Mouse (Mus musculus) forebrain, embryonic 14.5 days (tissue): Measurements from ENCODE around the gene Tmem262. TPM values are rescaled to one million over a fixed set of nuclear protein-coding genes. Genes with fewer than 3 reads are reported as not detected.
"Not testable (repeated sequence)": the region's sequence is repeated elsewhere in the genome, so short reads cannot be mapped to it uniquely, and the experiment has no call there.

Experiments
- ATAC-seq: fragments of 200-750 bp; cut with Nextera tagmentation; 2 replicates; pipeline ENCODE4 v1.8.0; 2017; ENCODE audit warnings: mild to moderate bottlenecking, moderate library complexity
- DNase-seq: peaks from one replicate; pipeline ENCODE4 v3.0.0-alpha.2; 2015; ENCODE audit warnings: low spot score
- H3K27ac ChIP-seq: fragments of 300-500 bp; sonication (generic); 2 replicates; pipeline ENCODE4 v1.5.1; 2014; ENCODE audit warnings: low read depth, mild to moderate bottlenecking, control low read depth, low read length, moderate library complexity
- H3K27me3 ChIP-seq: fragments of 300-500 bp; sonication (generic); replicated peaks from 2 replicates; pipeline ENCODE4 v1.6.1; 2014; ENCODE audit warnings: low read length, control low read depth, mixed read lengths; ENCODE audit not compliant: control insufficient read depth, insufficient read depth
- H3K36me3 ChIP-seq: fragments of 300-500 bp; sonication (generic); 2 replicates; pipeline ENCODE4 v1.6.1; 2014; ENCODE audit warnings: low read length, control low read depth; ENCODE audit not compliant: control insufficient read depth, insufficient read depth
- H3K4me1 ChIP-seq: fragments of 300-500 bp; sonication (generic); 2 replicates; pipeline ENCODE4 v1.6.1; 2014; ENCODE audit warnings: antibody characterized with exemption, low read length, control low read depth; ENCODE audit not compliant: control insufficient read depth, insufficient read depth
- H3K4me2 ChIP-seq: fragments of 300-500 bp; sonication (generic); 2 replicates; pipeline ENCODE4 v1.6.1; 2014; ENCODE audit warnings: mild to moderate bottlenecking, control low read depth, low read length
- H3K4me3 ChIP-seq: fragments of 300-500 bp; sonication (generic); 2 replicates; pipeline ENCODE4 v1.5.1; 2014; ENCODE audit warnings: low read depth, low read length, control low read depth
- H3K9ac ChIP-seq: fragments of 300-500 bp; sonication (generic); 2 replicates; pipeline ENCODE4 v1.6.1; 2014; ENCODE audit warnings: mild to moderate bottlenecking, low read length, control low read depth, moderate library complexity
- H3K9me3 ChIP-seq: fragments of 300-500 bp; sonication (generic); replicated peaks from 2 replicates; pipeline ENCODE4 v1.6.1; 2016; ENCODE audit warnings: low read length, control low read depth, mixed read lengths; ENCODE audit not compliant: control insufficient read depth
- WGBS: fragments of 180-500 bp; shearing (Covaris S2); extraction: QIAGEN DNeasy Blood & Tissue Kit; methylation state at CpG from one replicate; pipeline ENCODE4 v1.1.7; 2014; 5-methylcytosine and 5-hydroxymethylcytosine counted together
- polyA plus RNA-seq: library from polyadenylated mRNA; unstranded; fragments of >200 nt; fragmentation: Nextera tagmentation; extraction: Ambion mirVana; gene quantifications from 2 replicates; pipeline ENCODE4 v1.2.1, GENCODE M21; 2014

The Tmem262 gene
- not detected in 2 replicates for polyA plus RNA-seq

DNA sequence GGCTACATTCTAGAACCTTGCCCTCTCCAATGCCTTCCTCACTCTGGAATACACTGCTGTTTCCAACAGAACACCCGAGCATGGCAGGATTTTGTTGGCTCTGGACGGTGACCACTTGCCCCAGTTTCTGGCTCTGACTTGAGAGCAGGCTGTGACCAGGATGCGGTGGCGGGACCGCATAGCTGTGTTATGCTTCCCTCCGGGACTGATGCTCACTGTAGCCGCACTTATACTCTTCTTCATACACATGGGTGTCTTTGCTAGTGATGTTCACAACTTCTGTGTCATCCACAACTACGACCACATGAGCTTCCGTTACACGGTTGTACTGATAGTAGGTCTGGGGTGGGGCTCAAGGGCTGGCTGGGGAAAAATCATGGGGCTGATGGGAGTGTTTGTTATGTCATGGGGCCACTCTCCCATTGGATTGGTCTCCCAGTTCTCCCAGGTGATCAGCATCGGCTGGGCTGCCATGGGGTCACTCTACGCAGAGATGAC, at the start of gene Tmem262:
TSS of gene Tmem262 (plus strand) at position 51 of the 498 bp plus-strand sequence.
- Histone ChIP-seq H3K27ac (no peak within 1 kb of the TSS), H3K4me3 (no peak within 1 kb of the TSS), H3K9me3 (no peaks in the 10 kb centered on the region), H3K4me2 (no peak within 1 kb of the TSS), H3K9ac (no peak within 1 kb of the TSS), H3K4me1 (peaks cover 13% of the 10 kb centered on the region), H3K36me3 (peaks cover 33% of the 10 kb centered on the region), H3K27me3 (no peaks in the 10 kb centered on the region)
- ATAC-seq (no peak), DNase-seq (no peak)
- 95% methylated on average over 12 of the region's 12 CpGs for WGBS

DNA sequence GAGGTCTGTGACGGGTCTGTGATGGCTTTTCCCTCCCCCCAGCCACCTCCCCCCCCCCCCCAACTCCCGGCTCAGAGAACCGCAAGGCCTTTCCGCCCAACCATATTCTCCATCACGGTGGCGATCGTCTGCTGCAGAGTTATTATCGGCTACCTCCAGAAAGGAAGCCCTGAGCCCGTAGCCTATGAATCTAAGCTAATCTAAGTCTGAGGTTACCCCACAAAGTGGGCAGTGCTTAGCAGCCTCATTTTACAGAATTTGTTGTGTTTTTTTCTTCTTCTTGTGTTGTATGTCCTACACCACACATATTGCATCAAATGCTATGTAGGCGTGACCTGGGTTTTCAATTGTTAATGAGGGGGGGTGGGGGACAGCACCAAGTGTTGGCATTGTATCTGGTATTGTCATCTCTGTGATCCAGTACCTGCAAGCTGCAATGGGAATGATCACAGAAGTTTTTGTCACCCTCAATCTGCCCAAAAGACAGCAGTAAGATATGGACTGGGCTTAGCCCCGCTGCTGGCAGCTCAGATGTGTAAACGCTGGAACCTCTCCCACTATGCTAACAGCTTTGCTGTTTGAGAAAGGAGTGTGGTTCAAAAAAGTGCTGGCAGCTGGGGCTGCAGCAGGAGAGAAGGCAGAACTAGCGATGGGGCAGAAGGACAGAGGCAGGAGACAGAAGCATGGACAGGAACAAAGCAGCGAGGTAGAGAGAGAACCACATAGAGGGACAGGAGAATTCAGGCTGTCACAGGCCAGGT, 49.1 kb upstream of the Tmem262 start:
- DNase-seq: no peak
- Histone ChIP-seq H3K36me3 (no peaks in the 10 kb centered on the region), H3K4me2 (no peak overlapping the region), H3K4me3 (no peak overlapping the region), H3K9ac (no peak overlapping the region), H3K27ac (no peak overlapping the region), H3K9me3 (no peaks in the 10 kb centered on the region), H3K4me1 (no peaks in the 10 kb centered on the region), H3K27me3 (no peaks in the 10 kb centered on the region)
- 74% methylated on average over 14 of the region's 14 CpGs for WGBS
- no peak for ATAC-seq

DNA sequence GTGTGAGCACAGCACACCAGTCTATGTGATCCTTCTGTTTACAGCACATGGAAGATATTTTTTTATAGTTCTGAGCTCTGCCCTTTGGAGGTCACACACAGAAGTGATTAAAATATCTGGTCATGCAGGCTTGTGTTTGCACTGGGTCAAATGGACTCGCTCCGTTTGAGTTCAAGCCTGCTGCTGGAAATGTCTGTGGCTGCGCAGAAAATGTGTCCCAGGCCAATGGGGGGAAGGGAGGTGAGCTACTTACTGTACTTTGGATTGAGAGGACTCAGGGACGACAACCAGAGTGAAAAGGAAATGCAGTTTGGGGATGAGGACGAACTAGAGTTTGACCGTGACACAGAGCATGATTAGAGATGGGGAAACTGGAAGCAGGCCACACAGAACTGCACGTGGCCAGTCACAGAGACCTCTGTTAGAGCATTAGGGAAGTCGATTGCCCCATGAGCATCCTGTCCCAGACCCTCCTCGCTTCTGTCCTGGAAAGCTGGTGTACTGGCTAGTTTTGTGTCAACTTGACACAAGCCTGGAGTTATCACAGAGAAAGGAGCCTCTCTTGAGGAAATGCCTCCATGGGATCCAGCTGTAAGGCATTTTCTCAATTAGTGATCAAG, 43.8 kb upstream of the Tmem262 start:
- H3K9ac ChIP-seq: no peak overlapping the region
- no peak for ATAC-seq
- no peaks in the 10 kb centered on the region for H3K27me3 ChIP-seq
- H3K36me3 ChIP-seq: no peaks in the 10 kb centered on the region
- no peak for DNase-seq
- H3K4me3 ChIP-seq: no peak overlapping the region
- no peak overlapping the region for H3K27ac ChIP-seq
- no peaks in the 10 kb centered on the region for H3K9me3 ChIP-seq
- H3K4me1 ChIP-seq: no peaks in the 10 kb centered on the region
- H3K4me2 ChIP-seq: no peak overlapping the region
- WGBS: 81% methylated on average over 9 of the region's 9 CpGs

DNA sequence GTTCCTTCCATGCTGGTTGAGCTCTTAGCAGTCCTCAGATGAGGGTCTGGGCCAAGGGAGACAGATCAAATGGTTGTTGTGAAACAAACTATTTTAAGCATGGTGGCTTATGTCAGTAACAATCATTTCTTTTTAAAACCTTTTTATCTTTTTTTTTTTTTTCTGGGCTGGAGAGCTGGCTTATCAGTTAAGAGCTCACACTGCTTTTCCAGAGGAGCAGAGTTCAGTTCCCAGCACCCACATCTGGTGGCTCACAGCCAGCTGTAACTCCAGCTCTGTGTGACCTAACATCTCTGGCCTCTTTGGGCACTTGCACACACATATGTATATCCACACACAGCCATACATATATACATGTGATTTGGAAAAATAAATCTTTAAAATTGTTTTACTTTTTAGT, 42.1 kb upstream of the Tmem262 start:
- Histone ChIP-seq H3K4me1 (no peaks in the 10 kb centered on the region), H3K27ac (no peak overlapping the region), H3K4me2 (no peak overlapping the region), H3K9me3 (no peaks in the 10 kb centered on the region), H3K9ac (no peak overlapping the region), H3K36me3 (no peaks in the 10 kb centered on the region), H3K4me3 (no peak overlapping the region), H3K27me3 (no peaks in the 10 kb centered on the region)
- ATAC-seq: no peak
- no peak for DNase-seq

DNA sequence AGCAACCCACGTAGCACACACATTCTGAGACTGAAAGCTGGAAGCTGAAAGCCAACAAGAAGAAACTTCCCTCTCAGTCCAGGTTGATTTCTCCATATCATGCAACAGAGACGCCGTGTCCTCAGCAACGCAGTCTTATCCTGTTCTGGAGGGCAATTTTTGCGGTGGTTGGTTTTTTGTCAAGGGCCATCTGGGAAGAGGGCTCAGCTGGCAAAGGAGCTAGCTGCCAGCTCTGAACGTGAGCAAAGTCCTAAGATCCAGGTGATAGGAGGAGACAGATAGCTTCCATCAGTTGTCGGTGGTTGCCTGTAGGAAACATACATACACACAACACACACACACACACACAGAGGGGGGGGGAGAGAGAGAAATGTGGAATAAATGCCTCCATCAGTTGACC, 41.5 kb upstream of the Tmem262 start:
- Histone ChIP-seq H3K9me3 (no peaks in the 10 kb centered on the region), H3K27ac (no peak overlapping the region), H3K4me1 (no peaks in the 10 kb centered on the region), H3K36me3 (no peaks in the 10 kb centered on the region), H3K4me2 (no peak overlapping the region), H3K9ac (no peak overlapping the region), H3K4me3 (no peak overlapping the region), H3K27me3 (no peaks in the 10 kb centered on the region)
- 81% methylated on average over 7 of the region's 7 CpGs for WGBS
- ATAC-seq: no peak
- no peak for DNase-seq

DNA sequence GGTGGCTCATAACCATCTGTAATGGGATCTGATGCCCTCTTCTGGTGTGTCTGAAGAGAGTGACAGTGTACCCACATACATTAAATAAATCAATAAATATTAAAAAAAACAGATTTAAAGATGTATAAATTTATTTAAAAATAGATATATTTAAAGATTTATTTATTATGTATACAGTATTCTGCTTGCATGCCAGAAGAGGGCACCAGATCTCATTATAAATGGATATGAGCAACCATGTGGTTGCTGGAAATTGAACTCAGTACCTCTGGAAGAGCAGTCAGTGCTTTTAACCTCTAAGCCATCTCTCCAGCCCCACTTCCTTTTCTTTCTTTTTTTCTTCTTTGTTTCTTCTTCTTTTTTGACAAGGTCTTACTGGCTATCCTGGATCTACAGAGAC, 39.8 kb upstream of the Tmem262 start:
- Histone ChIP-seq H3K9me3 (no peaks in the 10 kb centered on the region), H3K9ac (no peak overlapping the region), H3K4me1 (no peaks in the 10 kb centered on the region), H3K27ac (no peak overlapping the region), H3K27me3 (no peaks in the 10 kb centered on the region), H3K4me2 (no peak overlapping the region), H3K36me3 (no peaks in the 10 kb centered on the region), H3K4me3 (no peak overlapping the region)
- ATAC-seq: no peak
- no peak for DNase-seq

DNA sequence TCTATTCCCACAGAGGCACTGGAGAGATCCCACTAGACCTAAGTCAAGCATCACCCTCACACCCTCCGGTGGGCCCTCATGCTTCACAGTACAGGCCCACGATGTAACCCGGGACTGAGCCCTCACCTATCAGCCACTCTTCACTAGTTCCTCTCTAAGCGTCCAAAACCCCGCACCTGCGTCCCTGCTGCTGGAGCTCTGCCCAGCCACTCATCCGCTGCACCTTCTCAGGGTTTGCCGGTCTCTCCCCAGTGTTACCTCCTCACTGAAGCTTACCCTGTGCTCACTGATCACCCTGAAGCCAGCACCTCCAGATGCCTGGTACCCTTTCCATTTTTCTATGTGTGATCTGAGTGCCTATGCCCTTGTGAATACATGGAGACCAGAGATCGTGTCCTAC, 37.5 kb upstream of the Tmem262 start:
- H3K4me2 ChIP-seq: no peak overlapping the region
- 84% methylated on average over 9 of the region's 9 CpGs for WGBS
- H3K9ac ChIP-seq: no peak overlapping the region
- no peaks in the 10 kb centered on the region for H3K36me3 ChIP-seq
- no peaks in the 10 kb centered on the region for H3K27me3 ChIP-seq
- no peak for ATAC-seq
- DNase-seq: no peak
- no peaks in the 10 kb centered on the region for H3K9me3 ChIP-seq
- H3K4me3 ChIP-seq: no peak overlapping the region
- no peak overlapping the region for H3K27ac ChIP-seq
- peaks cover 7% of the 10 kb centered on the region for H3K4me1 ChIP-seq

DNA sequence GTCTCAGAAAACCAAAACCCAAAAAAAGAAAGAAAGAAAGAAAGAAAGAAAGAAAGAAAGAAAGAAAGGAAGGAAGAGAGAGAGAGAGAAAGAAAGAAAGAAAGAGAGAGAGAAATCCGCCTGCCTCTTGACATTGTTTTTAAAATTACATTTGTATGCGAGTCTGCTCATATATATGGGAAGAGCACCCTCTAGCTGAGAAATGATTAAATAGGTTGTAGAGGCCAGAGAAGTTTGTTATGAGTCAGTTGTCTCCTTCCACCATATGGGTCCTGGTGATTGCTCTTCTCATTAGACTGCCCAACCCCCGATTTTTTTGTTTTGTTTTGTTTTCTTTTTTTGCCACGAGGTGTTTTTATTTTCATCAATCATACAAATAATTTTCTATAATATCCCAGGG, 35.7 kb upstream of the Tmem262 start:
- not testable (repeated sequence) for H3K9me3 ChIP-seq, H3K27ac ChIP-seq, H3K4me3 ChIP-seq, H3K4me2 ChIP-seq, ATAC-seq, H3K9ac ChIP-seq, H3K27me3 ChIP-seq
- H3K4me1 ChIP-seq: peaks cover 15% of the 10 kb centered on the region
- peak; percentile 71 for DNase-seq
- 72% methylated on average over 4 of the region's 4 CpGs for WGBS
- H3K36me3 ChIP-seq: peaks cover 11% of the 10 kb centered on the region
